Mouse (Mus musculus): ENCODE data around the gene AI837181. TPM values are rescaled to one million over a fixed set of nuclear protein-coding genes. Genes with fewer than 3 reads are reported as not detected.
A peak's percentile ranks its signal among the peaks of the same experiment; 100 is the strongest.

Gene AI837181
- total and polyA plus RNA-seq, 3 experiments: 32.9 to 59.5 (median 32.9) TPM

DNA sequence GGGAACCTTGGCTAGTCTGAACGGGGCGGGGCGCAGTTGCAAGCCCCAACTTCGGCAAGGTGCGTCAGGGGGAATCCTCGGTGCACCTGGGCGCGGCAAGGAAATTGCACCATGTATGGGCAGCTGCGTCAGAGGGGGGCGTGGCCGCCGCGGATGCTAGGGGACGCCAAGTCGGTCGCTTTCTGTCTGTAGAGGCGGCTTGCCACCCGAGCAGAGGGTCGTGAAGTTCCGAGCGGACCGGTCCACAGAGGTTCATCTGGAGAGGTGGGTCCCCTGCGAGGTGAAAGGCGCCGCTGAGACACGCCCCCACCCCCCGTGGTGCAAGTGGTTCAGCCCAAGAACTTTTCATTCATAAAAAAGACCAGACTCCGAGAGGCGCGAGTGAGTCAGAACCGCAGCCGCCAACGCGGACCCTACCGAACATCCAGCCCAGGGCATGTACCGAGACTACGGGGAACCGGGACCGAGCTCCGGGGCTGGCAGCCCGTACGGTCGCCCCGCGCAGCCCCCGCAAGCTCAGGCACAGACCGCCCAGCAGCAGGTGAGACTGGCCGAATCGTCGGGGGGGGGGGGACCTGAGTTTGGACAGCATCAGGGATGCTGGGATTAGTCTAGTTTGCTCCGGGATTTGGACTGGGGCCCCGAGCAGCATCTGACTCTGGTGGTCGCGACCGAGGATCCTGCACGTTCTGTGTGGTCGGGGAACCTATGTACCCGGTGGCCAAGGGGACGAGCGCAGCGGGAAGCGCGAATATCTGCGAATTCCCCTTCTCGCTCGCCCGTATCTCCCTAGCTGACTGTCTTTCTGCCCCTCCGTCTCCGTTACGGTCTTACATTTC, 22.8 kb downstream of the AI837181 start, which contains the start of gene Fosl1:
Gene Fosl1 (plus strand): TSS at position 33 of the 839 bp plus-strand sequence.
- H3K4me3 ChIP-seq: peak within 1 kb of the TSS; percentile 54
- peaks cover 2% of the 10 kb centered on the region for H3K4me1 ChIP-seq (ENCODE audit: control insufficient read depth, insufficient read depth, low read length)
- TF ChIP-seq CTCF (IDR thresholded peaks at IDR 0.05) (no peak), POLR2A (IDR thresholded peaks at IDR 0.05; ENCODE audit: insufficient read depth, low read depth, low read length) (no peak), EP300 (IDR thresholded peaks at IDR 0.05; ENCODE audit: insufficient read depth, low read depth, low read length) (no peak)
- intact Hi-C loops (cut with DNase I): no loop called here
- H3K9ac ChIP-seq (ENCODE audit: low read depth, low read length): peak within 1 kb of the TSS; percentile 37
- H3K27me3 ChIP-seq (ENCODE audit: control insufficient read depth, insufficient read depth, low read length): peaks cover 6% of the 10 kb centered on the region; the same call in 1 of the 2 replicates
- H3K36me3 ChIP-seq (ENCODE audit: control insufficient read depth, insufficient read depth, low read length): no peaks in the 10 kb centered on the region
- no peak within 1 kb of the TSS for H3K27ac ChIP-seq
- H3K79me2 ChIP-seq (replicated peaks; ENCODE audit: control insufficient read depth, insufficient read depth, low read length): no peaks in the 10 kb centered on the region
- 1% methylated on average over 69 of the region's 70 CpGs for WGBS
- DNase-seq: peak; percentile 74 to 80

DNA sequence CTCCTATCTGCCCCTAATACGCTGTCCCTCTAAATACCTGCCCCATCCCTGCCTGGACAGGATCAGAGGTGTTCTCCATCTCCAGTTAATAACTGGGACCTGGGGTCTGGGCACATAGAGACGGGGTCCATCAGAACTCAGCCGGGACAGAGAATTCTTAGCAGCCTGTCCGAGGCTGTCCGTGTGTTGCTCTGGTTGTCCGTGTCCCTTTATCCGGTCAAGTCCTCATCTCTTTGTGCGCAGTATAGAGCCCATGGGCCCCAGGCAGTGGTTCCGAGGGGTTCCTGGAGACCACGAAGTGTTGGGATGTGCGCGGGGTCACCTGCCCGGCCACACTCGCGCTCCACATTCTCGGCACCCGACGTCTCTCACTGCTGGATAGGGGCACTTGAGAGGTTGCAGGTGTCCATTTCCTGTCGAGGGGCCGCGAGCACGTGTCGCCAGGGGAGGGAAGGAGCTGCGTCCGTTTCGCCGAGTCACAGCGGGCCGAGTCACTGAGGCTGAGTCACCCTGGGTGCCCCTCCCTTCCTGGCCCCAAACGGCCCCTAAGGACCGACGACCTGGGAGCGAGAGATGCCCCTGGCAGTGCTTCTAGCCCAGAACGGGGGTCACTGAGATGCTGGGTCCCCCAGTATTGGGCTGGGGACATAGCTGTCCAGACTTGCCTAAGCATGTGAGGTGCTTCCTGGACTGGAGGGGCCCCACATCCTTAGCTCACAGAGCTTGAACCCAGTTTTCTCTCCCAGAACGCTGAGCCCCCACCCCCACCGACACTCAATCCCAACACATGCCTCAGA, 23.6 kb downstream of the AI837181 start:
- H3K9ac ChIP-seq (ENCODE audit: low read depth, low read length): no peak overlapping the region
- intact Hi-C loops (cut with DNase I): no loop called here
- TF ChIP-seq POLR2A (IDR thresholded peaks at IDR 0.05; ENCODE audit: insufficient read depth, low read depth, low read length): no peak
- no peak for TF ChIP-seq EP300 (IDR thresholded peaks at IDR 0.05; ENCODE audit: insufficient read depth, low read depth, low read length)
- TF ChIP-seq CTCF (IDR thresholded peaks at IDR 0.05): no peak
- H3K4me1 ChIP-seq (ENCODE audit: control insufficient read depth, insufficient read depth, low read length): peaks cover 2% of the 10 kb centered on the region
- no peak overlapping the region for H3K27ac ChIP-seq
- no peaks in the 10 kb centered on the region for H3K79me2 ChIP-seq (replicated peaks; ENCODE audit: control insufficient read depth, insufficient read depth, low read length)
- H3K27me3 ChIP-seq (ENCODE audit: control insufficient read depth, insufficient read depth, low read length): peaks cover 6% of the 10 kb centered on the region; the same call in 1 of the 2 replicates
- peak overlapping the region; percentile 54; the same call in 1 of the 2 replicates for H3K4me3 ChIP-seq
- DNase-seq: peak; percentile 40 to 50
- 5% methylated on average over 36 of the region's 36 CpGs for WGBS
- H3K36me3 ChIP-seq (ENCODE audit: control insufficient read depth, insufficient read depth, low read length): no peaks in the 10 kb centered on the region

DNA sequence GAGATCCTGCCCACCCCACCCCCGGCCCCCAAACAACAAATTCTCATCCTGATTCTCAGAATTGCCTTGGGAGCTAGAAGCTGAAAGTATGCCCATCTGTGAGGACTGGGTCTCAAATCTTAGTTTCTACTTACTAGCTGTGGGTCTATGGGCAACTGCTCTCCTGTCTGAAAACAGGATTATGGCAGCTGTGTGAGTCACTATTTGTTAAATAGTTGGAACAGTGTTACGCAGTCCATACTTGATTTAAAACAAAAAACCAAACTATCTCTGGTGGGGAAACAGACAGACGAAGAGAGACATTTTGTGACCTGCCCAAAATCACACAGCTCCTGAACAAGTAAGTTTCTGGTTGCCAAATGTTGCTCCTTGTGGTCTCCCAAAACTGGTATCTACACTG, 24.7 kb downstream of the AI837181 start:
- DNase-seq: no peak
- Histone ChIP-seq H3K4me3 (no peak overlapping the region), H3K36me3 (ENCODE audit: control insufficient read depth, insufficient read depth, low read length) (peaks cover 5% of the 10 kb centered on the region; the same call in 1 of the 2 replicates), H3K27ac (no peak overlapping the region), H3K9ac (ENCODE audit: low read depth, low read length) (no peak overlapping the region), H3K27me3 (ENCODE audit: control insufficient read depth, insufficient read depth, low read length) (peaks cover 6% of the 10 kb centered on the region; the same call in 1 of the 2 replicates), H3K4me1 (ENCODE audit: control insufficient read depth, insufficient read depth, low read length) (peaks cover 2% of the 10 kb centered on the region), H3K79me2 (replicated peaks; ENCODE audit: control insufficient read depth, insufficient read depth, low read length) (no peaks in the 10 kb centered on the region)
- TF ChIP-seq POLR2A (IDR thresholded peaks at IDR 0.05; ENCODE audit: insufficient read depth, low read depth, low read length): no peak
- TF ChIP-seq EP300 (IDR thresholded peaks at IDR 0.05; ENCODE audit: insufficient read depth, low read depth, low read length): no peak
- no peak for TF ChIP-seq CTCF (IDR thresholded peaks at IDR 0.05)
- 74% methylated on average over 3 of the region's 3 CpGs for WGBS
- intact Hi-C loops (cut with DNase I): no loop called here

DNA sequence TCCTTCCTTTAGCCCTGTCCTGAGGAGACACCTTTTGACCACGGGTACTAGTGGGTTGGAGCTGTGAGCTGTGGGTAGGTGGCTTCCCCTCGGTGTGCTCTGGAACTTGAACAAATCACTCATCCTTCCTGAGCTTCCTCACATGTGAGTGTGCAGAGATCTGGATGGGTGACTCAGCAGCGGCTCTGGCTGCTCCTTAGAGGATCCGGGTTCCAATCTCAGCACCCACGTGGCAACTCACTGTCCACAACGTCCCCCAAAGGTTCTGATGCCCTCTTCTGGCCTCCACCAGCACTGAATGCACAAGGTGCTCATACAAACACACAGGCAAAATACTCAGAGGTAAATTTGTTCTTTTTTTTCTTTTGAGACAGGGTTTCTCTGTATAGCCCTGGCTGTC, 26.8 kb downstream of the AI837181 start:
- H3K27me3 ChIP-seq (ENCODE audit: control insufficient read depth, insufficient read depth, low read length): peaks cover 6% of the 10 kb centered on the region; the same call in 1 of the 2 replicates
- peaks cover 12% of the 10 kb centered on the region for H3K36me3 ChIP-seq (ENCODE audit: control insufficient read depth, insufficient read depth, low read length)
- no peak overlapping the region for H3K9ac ChIP-seq (ENCODE audit: low read depth, low read length)
- intact Hi-C loops (cut with DNase I): no loop called here
- no peak overlapping the region for H3K4me3 ChIP-seq
- WGBS: 53% methylated on average over 6 of the region's 6 CpGs
- peaks cover 4% of the 10 kb centered on the region for H3K4me1 ChIP-seq (ENCODE audit: control insufficient read depth, insufficient read depth, low read length)
- H3K27ac ChIP-seq: no peak overlapping the region
- 0 out of 2 replicates have a peak, but pooled peaks have one; percentile 35 for TF ChIP-seq POLR2A (IDR thresholded peaks at IDR 0.05; ENCODE audit: insufficient read depth, low read depth, low read length)
- no peak for TF ChIP-seq CTCF (IDR thresholded peaks at IDR 0.05)
- peaks cover 6% of the 10 kb centered on the region for H3K79me2 ChIP-seq (replicated peaks; ENCODE audit: control insufficient read depth, insufficient read depth, low read length)
- DNase-seq: no peak

DNA sequence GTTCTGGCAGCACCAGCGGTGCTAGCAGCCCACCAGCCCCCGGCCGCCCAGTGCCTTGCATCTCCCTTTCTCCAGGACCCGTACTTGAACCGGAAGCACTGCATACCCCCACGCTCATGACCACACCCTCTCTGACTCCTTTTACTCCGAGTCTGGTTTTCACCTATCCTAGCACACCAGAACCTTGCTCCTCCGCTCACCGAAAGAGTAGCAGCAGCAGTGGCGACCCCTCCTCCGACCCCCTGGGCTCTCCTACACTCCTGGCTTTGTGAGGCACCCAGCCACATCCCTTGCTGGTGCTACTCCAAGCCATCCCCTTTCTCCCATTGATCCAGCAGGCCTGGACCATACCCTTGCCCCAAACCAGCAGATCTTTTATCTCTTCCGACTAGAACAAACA, 30.1 kb downstream of the AI837181 start:
- DNase-seq: no peak
- peaks cover 6% of the 10 kb centered on the region for H3K79me2 ChIP-seq (replicated peaks; ENCODE audit: control insufficient read depth, insufficient read depth, low read length)
- peak overlapping the region; percentile 99 for H3K27ac ChIP-seq
- TF ChIP-seq CTCF (IDR thresholded peaks at IDR 0.05) (no peak), POLR2A (IDR thresholded peaks at IDR 0.05; ENCODE audit: insufficient read depth, low read depth, low read length) (no peak), EP300 (IDR thresholded peaks at IDR 0.05; ENCODE audit: insufficient read depth, low read depth, low read length) (no peak)
- peak overlapping the region; percentile 64 for H3K4me3 ChIP-seq
- peaks cover 12% of the 10 kb centered on the region for H3K36me3 ChIP-seq (ENCODE audit: control insufficient read depth, insufficient read depth, low read length)
- H3K27me3 ChIP-seq (ENCODE audit: control insufficient read depth, insufficient read depth, low read length): no peaks in the 10 kb centered on the region
- peak overlapping the region; percentile 7; the same call in 1 of the 2 replicates for H3K9ac ChIP-seq (ENCODE audit: low read depth, low read length)
- H3K4me1 ChIP-seq (ENCODE audit: control insufficient read depth, insufficient read depth, low read length): peaks cover 6% of the 10 kb centered on the region
- WGBS: 65% methylated on average over 12 of the region's 12 CpGs
- intact Hi-C loops (cut with DNase I): loop anchor here (2.0 kb wide), 1 partner anchor 22 kb away; no protein-coding TSS in a partner anchor
